In the genomic region with DNA sequence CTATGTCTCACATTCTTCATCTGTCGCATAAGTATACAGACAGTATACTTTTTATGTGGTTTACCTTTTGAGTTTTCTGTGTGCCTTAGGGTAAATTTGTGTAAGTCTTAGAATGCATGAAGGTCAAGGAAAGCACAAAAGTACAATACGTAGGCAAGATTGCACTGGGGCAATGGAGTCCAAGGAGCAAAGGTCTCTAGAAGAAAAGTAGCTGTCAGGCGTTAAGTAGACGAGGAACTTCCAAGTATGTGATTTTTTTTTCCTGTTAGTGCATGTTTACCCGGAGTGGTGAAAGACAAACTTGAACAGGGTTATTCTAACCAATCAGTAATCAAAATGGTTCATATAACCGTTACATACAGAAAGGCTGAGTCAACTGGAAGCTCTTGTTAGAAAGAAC, we compare ENCODE assay signal across 20 mouse cellular contexts.
"Had no signal": no experiment of that assay in that cellular context is flagged by ENCODE, and none has a peak within 500 bp of the region (broad histone marks: within the 10 kb centered on the region; RNA-seq: fewer than 3 reads in every experiment).

No protein-coding gene starts in this region.

- H3K4me2 ChIP-seq: heart, embryonic 11.5 days; heart, embryonic 13.5 days; heart, embryonic 15.5 days; hindbrain, embryonic 13.5 days; hindbrain, embryonic 15.5 days; limb, embryonic 13.5 days; limb, embryonic 15.5 days; liver, embryonic 12.5 days had no signal

- DNase-seq: gastrocnemius, postnatal 14 days; gastrocnemius, postnatal 36 days; heart, adult 2 months; heart, postnatal 14 days; heart, postnatal 36 days; layer of hippocampus, adult 9-11 months; layer of hippocampus, postnatal 36 days; left cerebral cortex, postnatal 4 days had no signal

- H3K36me3 ChIP-seq: heart, embryonic 13.5 days; heart, embryonic 15.5 days; hindbrain, embryonic 13.5 days; hindbrain, embryonic 15.5 days; limb, embryonic 13.5 days; limb, embryonic 15.5 days; liver, embryonic 12.5 days had no signal

- H3K27me3 ChIP-seq: heart, embryonic 13.5 days; heart, embryonic 15.5 days; hindbrain, embryonic 13.5 days; hindbrain, embryonic 15.5 days; limb, embryonic 13.5 days; limb, embryonic 15.5 days had no signal

- H3K4me1 ChIP-seq: heart, embryonic 13.5 days; heart, embryonic 15.5 days; hindbrain, embryonic 13.5 days; hindbrain, embryonic 15.5 days; limb, embryonic 13.5 days; limb, embryonic 15.5 days had no signal

- H3K9me3 ChIP-seq: heart, embryonic 15.5 days; hindbrain, embryonic 15.5 days; limb, embryonic 13.5 days; limb, embryonic 15.5 days; liver, embryonic 12.5 days had no signal

- H3K27ac ChIP-seq: heart, adult 2 months; heart, embryonic 13.5 days; heart, embryonic 15.5 days; hindbrain, embryonic 13.5 days; hindbrain, embryonic 15.5 days; hindbrain, postnatal 0 days; limb, embryonic 13.5 days; limb, embryonic 15.5 days; liver, embryonic 12.5 days; liver, embryonic 14.5 days had no signal

- H3K9ac ChIP-seq: heart, embryonic 13.5 days; heart, embryonic 15.5 days; hindbrain, embryonic 13.5 days; hindbrain, embryonic 15.5 days; limb, embryonic 13.5 days; limb, embryonic 15.5 days; liver, embryonic 12.5 days; liver, embryonic 14.5 days had no signal

- ATAC-seq: forebrain, embryonic 16.5 days; hindbrain, postnatal 0 days; intestine, embryonic 16.5 days; liver, embryonic 12.5 days had no signal

- H3K4me3 ChIP-seq: heart, adult 2 months; heart, embryonic 13.5 days; heart, embryonic 15.5 days; hindbrain, embryonic 13.5 days; hindbrain, embryonic 15.5 days; limb, embryonic 13.5 days; limb, embryonic 15.5 days; liver, embryonic 12.5 days had no signal
